Mouse (Mus musculus) cerebellum, adult 2 months (tissue): ENCODE data around the gene Sdc4.

Experiments
- CTCF ChIP-seq: fragments of 200-500 bp; IDR thresholded peaks from 2 replicates; pipeline ENCODE4 v1.5.1; 2011; ENCODE audit warnings: low read depth, mild to moderate bottlenecking, control low read depth, low read length, moderate library complexity, borderline replicate concordance; ENCODE audit not compliant: insufficient read depth
- POLR2A ChIP-seq: fragments of 200-500 bp; IDR thresholded peaks from 2 replicates; pipeline ENCODE4 v1.6.1; 2011; ENCODE audit warnings: low read length, control low read depth, borderline replicate concordance; ENCODE audit not compliant: insufficient read depth

GRCm38 (mm10) chr2:164438257-164438656 lies 5.4 kb downstream of the Sdc4 start:
- TF ChIP-seq CTCF, result no peak
- TF ChIP-seq POLR2A, result no peak
